Mouse (Mus musculus): ENCODE results near the gene Tmem156.

- no peak for TF ChIP-seq POLR2A (IDR thresholded peaks at IDR 0.05; ENCODE audit: insufficient read depth, low read depth, low read length)
- TF ChIP-seq CTCF (IDR thresholded peaks at IDR 0.05): no peak
Observed at GRCm38 (mm10) chr5:65046442-65047284, 45.3 kb downstream of the Tmem156 start.
